Mouse (Mus musculus) midbrain, embryonic 16.5 days (tissue): ENCODE measurements around the gene Prickle1. TPM values are rescaled to one million over a fixed set of nuclear protein-coding genes. Genes with fewer than 3 reads are reported as not detected.

Experiments used
- ATAC-seq: fragments of 200-750 bp; cut with Nextera tagmentation; 2 replicates; pipeline ENCODE4 v1.8.0; 2017; ENCODE audit warnings: moderate TSS enrichment
- H3K27ac ChIP-seq: fragments of 300-500 bp; sonication (generic); 2 replicates; pipeline ENCODE4 v1.5.1; 2014; ENCODE audit warnings: mild to moderate bottlenecking, low read length, mixed read lengths
- H3K27me3 ChIP-seq: fragments of 300-500 bp; sonication (generic); 2 replicates; pipeline ENCODE4 v1.6.1; 2014; ENCODE audit warnings: low read depth, low read length, mixed read lengths; ENCODE audit not compliant: control insufficient read depth, insufficient read depth
- H3K36me3 ChIP-seq: fragments of 300-500 bp; sonication (generic); 2 replicates; pipeline ENCODE4 v1.6.1; 2014; ENCODE audit warnings: mild to moderate bottlenecking, low read length, moderate library complexity, mixed read lengths; ENCODE audit not compliant: control insufficient read depth, insufficient read depth
- H3K4me1 ChIP-seq: fragments of 300-500 bp; sonication (generic); 2 replicates; pipeline ENCODE4 v1.6.1; 2014; ENCODE audit warnings: mild to moderate bottlenecking, low read length, mixed read lengths; ENCODE audit not compliant: control insufficient read depth, insufficient read depth
- H3K4me2 ChIP-seq: fragments of 300-500 bp; sonication (generic); 2 replicates; pipeline ENCODE4 v1.6.1; 2014; ENCODE audit warnings: mild to moderate bottlenecking, low read length, mixed read lengths
- H3K4me3 ChIP-seq: fragments of 300-500 bp; sonication (generic); 2 replicates; pipeline ENCODE4 v1.5.1; 2014; ENCODE audit warnings: low read depth, mild to moderate bottlenecking, low read length, moderate library complexity, mixed read lengths
- H3K9ac ChIP-seq: fragments of 300-500 bp; sonication (generic); 2 replicates; pipeline ENCODE4 v1.6.1; 2014; ENCODE audit warnings: low read depth, low read length, mixed read lengths
- H3K9me3 ChIP-seq: fragments of 300-500 bp; sonication (generic); replicated peaks from 2 replicates; pipeline ENCODE4 v1.6.1; 2014; ENCODE audit warnings: mild to moderate bottlenecking, low read length, mixed read lengths; ENCODE audit not compliant: control insufficient read depth, poor library complexity, severe bottlenecking
- WGBS: fragments of 180-500 bp; shearing (Covaris S2); extraction: QIAGEN DNeasy Blood & Tissue Kit; methylation state at CpG from one replicate; pipeline ENCODE4 v1.1.7; 2014; 5-methylcytosine and 5-hydroxymethylcytosine counted together
- polyA plus RNA-seq: library from polyadenylated mRNA; unstranded; fragments of >200 nt; fragmentation: Nextera tagmentation; extraction: Ambion mirVana; gene quantifications from 2 replicates; pipeline ENCODE4 v1.2.1, GENCODE M21; 2015

Prickle1 gene
- polyA plus RNA-seq, 1 experiment from 2014 or later, result 14.0 TPM

DNA sequence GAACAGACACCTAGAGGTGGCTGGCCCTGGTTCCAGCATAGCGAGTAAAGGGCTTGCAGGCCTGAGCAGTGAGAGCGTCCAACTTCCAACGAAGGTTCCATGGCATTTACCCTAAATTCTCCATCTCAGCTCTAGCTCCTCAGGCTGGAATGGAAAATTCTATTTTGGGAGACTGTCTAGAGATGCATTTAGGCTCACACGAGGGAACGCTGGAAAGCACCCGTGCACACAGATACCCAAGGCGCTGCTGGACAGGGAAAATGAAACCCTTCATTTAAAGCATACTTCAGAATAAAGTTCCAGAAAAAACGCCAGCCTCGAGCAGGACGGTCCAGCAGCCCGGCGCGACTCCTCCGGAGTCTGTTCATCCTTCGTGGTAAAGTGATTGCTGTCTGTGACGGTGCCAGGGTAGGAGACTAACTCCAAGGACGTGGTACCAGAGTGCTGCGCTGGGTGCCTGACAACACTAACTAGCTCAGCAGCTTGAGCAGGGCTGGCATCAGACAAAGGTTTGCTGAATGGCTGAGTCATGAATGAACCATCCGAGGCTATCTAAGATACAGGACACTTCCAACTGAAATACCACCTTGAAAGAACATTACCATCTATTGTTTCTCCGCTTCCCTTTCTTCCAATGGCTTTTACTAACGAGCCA lies 57.0 kb downstream of the Prickle1 start:
- no peak for ATAC-seq
- H3K9ac ChIP-seq, result no peak overlapping the region
- H3K9me3 ChIP-seq, result no peaks in the 10 kb centered on the region
- no peaks in the 10 kb centered on the region for H3K4me1 ChIP-seq
- no peak overlapping the region for H3K27ac ChIP-seq
- no peaks in the 10 kb centered on the region for H3K27me3 ChIP-seq
- WGBS, result 88% methylated on average over 21 of the region's 21 CpGs
- no peak overlapping the region for H3K4me3 ChIP-seq
- H3K36me3 ChIP-seq, result no peaks in the 10 kb centered on the region
- H3K4me2 ChIP-seq, result no peak overlapping the region

GRCm38 (mm10) chr15:93537745-93538144 lies 57.9 kb downstream of the Prickle1 start:
- Histone ChIP-seq H3K9me3 (no peaks in the 10 kb centered on the region), H3K36me3 (no peaks in the 10 kb centered on the region), H3K4me1 (no peaks in the 10 kb centered on the region), H3K9ac (no peak overlapping the region), H3K27ac (no peak overlapping the region), H3K27me3 (no peaks in the 10 kb centered on the region), H3K4me2 (no peak overlapping the region), H3K4me3 (no peak overlapping the region)
- 89% methylated on average over 7 of the region's 7 CpGs for WGBS
- no peak for ATAC-seq

DNA sequence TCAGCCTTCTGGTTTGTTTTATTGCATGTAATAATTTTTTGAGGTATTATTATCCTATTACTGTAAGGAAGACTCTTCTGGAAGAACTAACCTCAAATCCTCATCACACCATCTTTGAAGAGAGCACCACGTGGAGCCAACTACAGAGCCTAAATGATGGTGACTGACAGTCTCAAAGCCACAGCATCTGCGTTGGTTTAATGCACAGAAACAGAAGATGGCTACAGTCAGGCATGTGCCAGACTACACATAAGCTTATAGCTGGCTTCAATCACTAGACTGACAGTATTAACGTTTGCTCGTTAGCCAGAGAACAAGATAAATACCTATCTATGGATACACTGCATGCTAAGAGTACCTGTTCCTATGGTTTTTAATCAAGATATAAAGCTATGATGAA lies 59.5 kb downstream of the Prickle1 start:
- Histone ChIP-seq H3K9me3 (no peaks in the 10 kb centered on the region), H3K4me2 (no peak overlapping the region), H3K4me3 (no peak overlapping the region), H3K36me3 (no peaks in the 10 kb centered on the region), H3K4me1 (no peaks in the 10 kb centered on the region), H3K27ac (no peak overlapping the region), H3K9ac (no peak overlapping the region), H3K27me3 (no peaks in the 10 kb centered on the region)
- ATAC-seq, result no peak
- 78% methylated on average over 4 of the region's 4 CpGs for WGBS

GRCm38 (mm10) chr15:93530703-93531032 lies 65.0 kb downstream of the Prickle1 start:
- WGBS, result 84% methylated on average over 3 of the region's 3 CpGs

GRCm38 (mm10) chr15:93529831-93530702 lies 65.6 kb downstream of the Prickle1 start:
- Histone ChIP-seq H3K4me2 (no peak overlapping the region), H3K4me1 (no peaks in the 10 kb centered on the region), H3K27ac (no peak overlapping the region), H3K36me3 (no peaks in the 10 kb centered on the region), H3K9me3 (no peaks in the 10 kb centered on the region), H3K4me3 (no peak overlapping the region), H3K9ac (no peak overlapping the region), H3K27me3 (no peaks in the 10 kb centered on the region)
- ATAC-seq, result no peak
- WGBS, result 61% methylated on average over 12 of the region's 12 CpGs

More at GRCm38 (mm10) chr15:93530703-93531032, 65.0 kb downstream of the Prickle1 start:
- no peak overlapping the region for H3K4me2 ChIP-seq
- H3K36me3 ChIP-seq, result no peaks in the 10 kb centered on the region
- H3K9ac ChIP-seq, result no peak overlapping the region
- no peak for ATAC-seq
- no peak overlapping the region for H3K27ac ChIP-seq
- H3K4me3 ChIP-seq, result no peak overlapping the region
- H3K9me3 ChIP-seq, result no peaks in the 10 kb centered on the region
- no peaks in the 10 kb centered on the region for H3K4me1 ChIP-seq
- no peaks in the 10 kb centered on the region for H3K27me3 ChIP-seq

DNA sequence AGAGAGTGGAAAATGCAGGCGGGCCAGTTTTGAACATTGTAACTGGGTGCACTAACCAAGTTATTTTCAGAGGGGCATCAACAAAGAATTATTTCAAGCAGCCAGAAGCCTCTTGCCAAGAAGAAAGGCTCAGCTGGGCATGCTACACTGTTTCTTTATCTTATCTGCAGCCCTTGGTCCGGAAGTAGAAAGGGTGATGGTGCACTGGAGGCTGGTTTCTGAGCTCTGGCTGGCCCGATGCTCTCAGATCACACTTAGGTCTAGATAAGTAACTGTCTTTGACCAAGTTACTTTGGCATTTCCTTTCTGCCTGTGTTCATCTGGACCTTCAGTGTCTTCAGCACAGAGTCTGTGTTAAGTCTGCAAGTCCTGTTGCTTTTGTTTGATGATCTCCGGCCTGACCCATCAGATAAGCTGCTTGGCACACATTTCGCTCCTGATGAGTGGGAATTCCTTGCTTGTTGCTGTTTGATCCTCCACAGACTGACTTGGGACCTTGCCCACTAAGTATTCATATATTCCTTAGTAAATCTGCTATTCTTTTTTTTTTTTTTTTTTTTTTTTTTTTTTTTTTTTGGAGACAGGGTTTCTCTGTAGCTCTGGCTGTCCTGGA lies 70.3 kb downstream of the Prickle1 start:
- Histone ChIP-seq H3K4me3 (no peak overlapping the region), H3K4me2 (no peak overlapping the region), H3K9ac (no peak overlapping the region), H3K9me3 (no peaks in the 10 kb centered on the region), H3K27ac (no peak overlapping the region), H3K4me1 (no peaks in the 10 kb centered on the region), H3K27me3 (peaks cover 9% of the 10 kb centered on the region), H3K36me3 (no peaks in the 10 kb centered on the region)
- no peak for ATAC-seq
- WGBS, result 81% methylated on average over 5 of the region's 5 CpGs

GRCm38 (mm10) chr15:93521787-93522180 lies 73.9 kb downstream of the Prickle1 start:
- no peaks in the 10 kb centered on the region for H3K9me3 ChIP-seq
- 46% methylated on average over 3 of the region's 3 CpGs for WGBS

GRCm38 (mm10) chr15:93521088-93521786 lies 74.5 kb downstream of the Prickle1 start:
- H3K27ac ChIP-seq, result no peak overlapping the region
- no peak for ATAC-seq
- H3K9me3 ChIP-seq, result no peaks in the 10 kb centered on the region
- peaks cover 12% of the 10 kb centered on the region for H3K27me3 ChIP-seq
- peaks cover 13% of the 10 kb centered on the region; the same call in 1 of the 2 replicates for H3K4me1 ChIP-seq
- H3K9ac ChIP-seq, result no peak overlapping the region
- no peaks in the 10 kb centered on the region for H3K36me3 ChIP-seq
- no peak overlapping the region for H3K4me2 ChIP-seq
- H3K4me3 ChIP-seq, result no peak overlapping the region
- WGBS, result 40% methylated on average over 11 of the region's 11 CpGs

More at GRCm38 (mm10) chr15:93521787-93522180, 73.9 kb downstream of the Prickle1 start:
- no peak overlapping the region for H3K4me3 ChIP-seq
- H3K27me3 ChIP-seq, result peaks cover 12% of the 10 kb centered on the region
- ATAC-seq, result no peak
- H3K27ac ChIP-seq, result no peak overlapping the region
- no peaks in the 10 kb centered on the region for H3K36me3 ChIP-seq
- no peak overlapping the region for H3K9ac ChIP-seq
- peaks cover 13% of the 10 kb centered on the region; the same call in 1 of the 2 replicates for H3K4me1 ChIP-seq
- H3K4me2 ChIP-seq, result no peak overlapping the region
